Mouse (Mus musculus): Measurements from ENCODE around the gene Ltbp2. TPM values are rescaled to one million over a fixed set of nuclear protein-coding genes. Genes with fewer than 3 reads are reported as not detected.

Gene Ltbp2
- polyA plus RNA-seq, 1 experiment, result 2.2 TPM

DNA sequence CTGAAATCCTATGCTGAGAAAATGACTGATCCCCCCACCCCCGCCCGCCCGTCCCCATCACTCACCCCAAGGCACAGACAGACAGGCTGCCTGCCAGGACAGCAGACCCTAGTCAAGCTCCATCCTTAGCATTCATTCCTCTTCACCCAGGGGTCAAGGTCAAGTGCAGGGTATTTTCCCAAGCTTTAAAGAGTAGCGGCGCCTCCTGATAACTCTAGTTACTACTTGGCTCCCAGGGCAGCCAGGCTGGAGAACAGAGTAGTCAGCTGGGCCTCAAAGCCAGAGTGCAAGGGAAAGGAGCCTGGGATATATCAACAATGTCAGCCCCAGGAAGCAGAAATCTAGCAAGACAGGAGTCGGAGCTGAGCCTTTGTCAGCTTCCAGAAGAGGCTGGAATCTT lies 19.9 kb upstream of the Ltbp2 start:
- 80% methylated on average over 6 of the region's 6 CpGs for WGBS
- Histone ChIP-seq H3K27me3 (replicated peaks; ENCODE audit: control insufficient read depth, insufficient read depth, low read length) (no peaks in the 10 kb centered on the region), H3K4me3 (ENCODE audit: insufficient read depth, low read depth, low read length) (no peak overlapping the region), H3K36me3 (ENCODE audit: control insufficient read depth, insufficient read depth, low read length) (no peaks in the 10 kb centered on the region), H3K4me1 (ENCODE audit: control insufficient read depth, insufficient read depth, low read length) (no peaks in the 10 kb centered on the region), H3K27ac (ENCODE audit: insufficient read depth, low read depth, low read length) (no peak overlapping the region)
- no peak for DNase-seq
- no peak for TF ChIP-seq POLR2A (IDR thresholded peaks at IDR 0.05; ENCODE audit: low read depth, low read length)
- TF ChIP-seq CTCF (conservative IDR thresholded peaks at IDR 0.05; ENCODE audit: insufficient read depth, insufficient read length, low read depth, low read length), result no peak

DNA sequence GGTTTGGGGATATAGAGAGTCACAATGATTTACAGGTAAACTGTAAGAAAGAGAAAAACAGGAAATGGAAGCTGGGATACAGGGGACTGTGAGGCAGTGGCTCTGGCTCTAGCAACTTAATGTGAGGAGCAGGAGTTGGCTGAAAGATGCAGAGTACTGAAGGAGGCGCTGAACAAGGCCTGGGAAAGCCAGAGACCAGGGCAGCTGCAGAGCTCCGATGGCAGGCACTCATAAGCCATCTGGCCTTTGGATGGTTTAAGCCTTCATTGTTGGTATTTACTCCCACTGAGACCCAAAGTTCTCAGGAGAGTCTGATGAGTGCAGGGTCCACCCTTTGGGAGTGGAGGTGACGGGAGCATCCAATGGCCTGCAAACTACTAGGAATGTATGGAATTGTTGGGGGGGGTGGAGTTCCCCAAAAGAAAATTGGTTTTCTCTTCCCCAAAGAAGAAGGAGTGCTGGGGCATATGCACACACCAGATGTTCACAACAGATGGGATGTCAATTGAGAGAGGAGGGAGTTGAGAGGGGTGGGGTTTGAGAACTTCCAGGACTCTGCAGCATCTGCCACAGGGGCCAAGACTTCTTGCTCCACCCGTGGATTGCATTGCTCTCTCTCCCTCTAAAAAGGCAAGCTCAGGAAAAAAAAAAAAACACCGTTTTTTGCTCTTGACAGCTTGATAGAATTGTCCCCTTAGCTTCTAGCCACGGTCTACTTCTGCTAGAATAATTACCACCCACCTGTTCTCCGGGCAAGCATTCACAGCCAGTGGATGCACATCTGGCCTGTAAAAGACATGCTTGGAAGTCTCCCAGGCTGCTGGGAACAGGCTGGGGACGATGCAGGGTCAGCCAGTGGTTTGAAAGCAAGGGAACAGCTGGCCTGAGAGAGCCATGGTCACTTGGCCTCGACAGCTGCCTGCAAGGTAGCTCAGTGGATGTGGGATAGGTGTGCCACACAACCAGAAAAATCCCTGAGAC lies 17.6 kb upstream of the Ltbp2 start:
- Histone ChIP-seq H3K27ac (ENCODE audit: insufficient read depth, low read depth, low read length) (no peak overlapping the region), H3K4me3 (ENCODE audit: insufficient read depth, low read depth, low read length) (no peak overlapping the region), H3K27me3 (replicated peaks; ENCODE audit: control insufficient read depth, insufficient read depth, low read length) (no peaks in the 10 kb centered on the region), H3K4me1 (ENCODE audit: control insufficient read depth, insufficient read depth, low read length) (no peaks in the 10 kb centered on the region), H3K36me3 (ENCODE audit: control insufficient read depth, insufficient read depth, low read length) (no peaks in the 10 kb centered on the region)
- no peak for DNase-seq
- WGBS, result 47% methylated on average over 9 of the region's 9 CpGs
- TF ChIP-seq POLR2A (IDR thresholded peaks at IDR 0.05; ENCODE audit: low read depth, low read length) (no peak), CTCF (conservative IDR thresholded peaks at IDR 0.05; ENCODE audit: insufficient read depth, insufficient read length, low read depth, low read length) (no peak)

DNA sequence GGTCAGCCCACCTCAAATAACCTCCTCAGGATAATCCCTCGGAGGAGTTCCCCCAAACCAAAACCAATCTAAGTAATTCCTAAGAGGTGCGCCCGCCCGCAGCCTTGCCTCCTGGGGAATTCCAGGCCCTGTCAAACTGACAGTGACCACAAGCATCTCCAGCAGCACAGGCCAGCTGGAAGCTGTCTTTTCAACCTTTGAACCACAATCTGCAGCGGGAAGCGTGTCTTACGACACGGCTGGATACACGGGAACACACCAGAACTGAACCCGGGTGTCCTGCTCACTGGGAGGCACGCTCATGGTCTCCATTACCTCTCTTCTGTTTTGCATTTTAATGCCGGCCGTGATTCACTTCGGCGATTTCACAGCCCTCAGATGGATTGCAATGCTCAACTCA lies 14.0 kb upstream of the Ltbp2 start:
- peak; percentile 57 for DNase-seq
- H3K36me3 ChIP-seq (ENCODE audit: control insufficient read depth, insufficient read depth, low read length), result no peaks in the 10 kb centered on the region
- H3K4me3 ChIP-seq (ENCODE audit: insufficient read depth, low read depth, low read length), result no peak overlapping the region
- no peaks in the 10 kb centered on the region for H3K4me1 ChIP-seq (ENCODE audit: control insufficient read depth, insufficient read depth, low read length)
- H3K27ac ChIP-seq (ENCODE audit: insufficient read depth, low read depth, low read length), result no peak overlapping the region
- 34% methylated on average over 15 of the region's 15 CpGs for WGBS
- H3K27me3 ChIP-seq (replicated peaks; ENCODE audit: control insufficient read depth, insufficient read depth, low read length), result no peaks in the 10 kb centered on the region
- TF ChIP-seq POLR2A (IDR thresholded peaks at IDR 0.05; ENCODE audit: low read depth, low read length) (no peak), CTCF (conservative IDR thresholded peaks at IDR 0.05; ENCODE audit: insufficient read depth, insufficient read length, low read depth, low read length) (no peak)

DNA sequence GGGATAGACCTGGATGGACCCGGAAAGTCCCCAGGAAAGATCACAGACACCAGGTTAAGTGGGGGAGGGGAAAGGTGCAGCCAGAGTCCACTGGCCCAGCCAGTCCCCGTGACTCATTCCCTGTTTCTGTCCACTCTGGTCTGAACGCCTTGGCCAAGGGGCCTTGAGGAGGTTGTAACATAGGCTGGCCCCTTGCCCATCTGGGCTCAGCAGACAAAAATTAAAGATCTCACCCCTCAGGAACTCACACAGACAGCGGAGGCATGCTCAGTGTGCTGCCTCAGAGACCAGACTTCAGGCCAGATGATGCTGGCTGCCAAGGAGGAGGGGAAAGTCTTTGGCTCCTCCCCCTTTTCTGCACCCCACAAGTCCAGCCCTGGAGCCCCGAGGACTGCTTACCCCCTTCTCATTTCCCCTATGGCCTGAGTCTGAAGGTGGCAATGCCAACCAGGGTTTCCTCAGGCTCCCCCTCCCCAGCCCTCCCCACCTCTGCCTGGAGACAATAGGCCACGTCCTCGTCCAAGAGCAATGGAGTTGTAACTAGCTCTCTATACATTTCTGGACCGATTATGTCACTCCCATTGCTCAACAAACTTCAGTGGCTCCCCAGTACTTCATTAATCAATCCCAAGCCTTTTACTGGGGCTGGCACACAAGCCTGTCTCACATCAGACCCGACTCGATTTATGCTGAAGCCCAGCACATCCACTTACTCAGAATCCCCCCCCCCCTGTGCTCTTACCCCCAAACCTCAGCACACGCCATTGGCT lies 9.0 kb upstream of the Ltbp2 start:
- WGBS, result 59% methylated on average over 11 of the region's 11 CpGs
- Histone ChIP-seq H3K4me3 (ENCODE audit: insufficient read depth, low read depth, low read length) (no peak overlapping the region), H3K27me3 (replicated peaks; ENCODE audit: control insufficient read depth, insufficient read depth, low read length) (no peaks in the 10 kb centered on the region), H3K4me1 (ENCODE audit: control insufficient read depth, insufficient read depth, low read length) (no peaks in the 10 kb centered on the region), H3K36me3 (ENCODE audit: control insufficient read depth, insufficient read depth, low read length) (no peaks in the 10 kb centered on the region), H3K27ac (ENCODE audit: insufficient read depth, low read depth, low read length) (no peak overlapping the region)
- no peak for DNase-seq
- TF ChIP-seq POLR2A (IDR thresholded peaks at IDR 0.05; ENCODE audit: low read depth, low read length) (no peak), CTCF (conservative IDR thresholded peaks at IDR 0.05; ENCODE audit: insufficient read depth, insufficient read length, low read depth, low read length) (no peak)

DNA sequence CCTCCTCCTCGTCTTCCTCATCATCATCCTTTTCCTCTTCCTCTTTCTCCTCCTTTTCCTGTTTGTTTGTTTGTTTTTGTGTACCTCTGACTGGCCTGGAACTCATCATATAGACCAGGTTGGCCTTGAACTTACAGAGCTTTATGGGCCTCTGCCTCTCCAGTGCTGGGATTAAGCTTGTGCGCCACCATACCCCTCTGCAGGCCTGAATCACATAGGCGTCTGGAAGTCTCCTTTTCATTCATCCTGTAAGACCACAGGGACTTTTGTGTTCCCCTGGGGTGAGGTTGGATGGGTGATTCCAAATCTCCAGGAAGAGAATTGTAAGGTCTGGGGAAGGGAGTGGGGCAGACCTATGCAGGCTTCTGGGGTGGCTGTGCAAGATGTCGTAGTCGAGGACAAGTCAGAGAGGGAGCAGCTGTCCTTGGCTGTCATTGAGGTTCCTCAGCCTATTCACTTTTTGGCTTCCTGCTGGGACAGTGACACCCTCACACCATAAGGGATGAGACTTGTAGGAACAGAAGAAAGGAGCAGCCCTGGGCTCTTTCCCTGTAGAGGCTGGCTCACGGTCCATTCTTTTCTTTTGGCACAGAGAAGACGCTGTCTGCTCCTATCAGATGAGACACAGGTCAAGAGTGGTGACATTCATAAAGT lies 8.2 kb upstream of the Ltbp2 start:
- no peak overlapping the region for H3K4me3 ChIP-seq (ENCODE audit: insufficient read depth, low read depth, low read length)
- H3K4me1 ChIP-seq (ENCODE audit: control insufficient read depth, insufficient read depth, low read length), result no peaks in the 10 kb centered on the region
- DNase-seq, result no peak
- 78% methylated on average over 7 of the region's 7 CpGs for WGBS
- no peaks in the 10 kb centered on the region for H3K36me3 ChIP-seq (ENCODE audit: control insufficient read depth, insufficient read depth, low read length)
- H3K27me3 ChIP-seq (replicated peaks; ENCODE audit: control insufficient read depth, insufficient read depth, low read length), result no peaks in the 10 kb centered on the region
- TF ChIP-seq POLR2A (IDR thresholded peaks at IDR 0.05; ENCODE audit: low read depth, low read length) (no peak), CTCF (conservative IDR thresholded peaks at IDR 0.05; ENCODE audit: insufficient read depth, insufficient read length, low read depth, low read length) (no peak)
- no peak overlapping the region for H3K27ac ChIP-seq (ENCODE audit: insufficient read depth, low read depth, low read length)

DNA sequence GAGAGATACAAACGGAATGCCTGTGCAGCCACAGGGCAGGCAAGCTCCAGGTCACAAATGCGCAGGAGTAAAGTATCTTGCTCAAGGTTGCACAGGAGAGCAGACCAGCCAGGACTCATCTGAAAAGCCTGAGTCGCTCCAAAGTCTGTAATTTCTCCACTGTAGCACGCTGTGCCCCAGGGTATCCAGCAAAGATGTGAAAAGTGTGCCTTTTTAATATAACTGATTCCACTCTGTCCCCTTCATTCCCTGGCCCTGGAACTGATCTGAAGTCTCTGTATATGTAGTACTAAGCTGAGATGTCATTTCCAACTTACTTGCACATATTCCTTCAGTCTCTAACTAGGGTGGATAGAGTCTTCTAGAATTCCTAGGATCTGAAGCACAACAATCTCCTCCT lies 6.5 kb upstream of the Ltbp2 start:
- TF ChIP-seq CTCF (conservative IDR thresholded peaks at IDR 0.05; ENCODE audit: insufficient read depth, insufficient read length, low read depth, low read length) (no peak), POLR2A (IDR thresholded peaks at IDR 0.05; ENCODE audit: low read depth, low read length) (no peak)
- 81% methylated on average over 4 of the region's 4 CpGs for WGBS
- H3K36me3 ChIP-seq (ENCODE audit: control insufficient read depth, insufficient read depth, low read length), result no peaks in the 10 kb centered on the region
- H3K27ac ChIP-seq (ENCODE audit: insufficient read depth, low read depth, low read length), result no peak overlapping the region
- no peaks in the 10 kb centered on the region for H3K27me3 ChIP-seq (replicated peaks; ENCODE audit: control insufficient read depth, insufficient read depth, low read length)
- H3K4me3 ChIP-seq (ENCODE audit: insufficient read depth, low read depth, low read length), result no peak overlapping the region
- DNase-seq, result no peak
- no peaks in the 10 kb centered on the region for H3K4me1 ChIP-seq (ENCODE audit: control insufficient read depth, insufficient read depth, low read length)
